ENCODE assay signal across 8 mouse cellular contexts in genomic region chr4:86884945-86885344, GRCm38 (mm10). TPM values are rescaled to one million over a fixed set of nuclear protein-coding genes. Genes with fewer than 3 reads are reported as not detected.
A peak's percentile ranks its signal among the peaks of the same experiment; 100 is the strongest.
DNase-seq lines count a peak whose midpoint lies in the region; ATAC-seq and TF ChIP-seq lines count a peak whose summit lies in the region.

No protein-coding gene starts in this region.

- 44% methylated on average over 4 of the region's 4 CpGs for WGBS in forebrain, postnatal 0 days
- 40% methylated on average over 4 of the region's 4 CpGs for WGBS in forebrain, embryonic 12.5 days

- no peak overlapping the region for H3K4me3 ChIP-seq in forebrain, postnatal 0 days (ENCODE audit: low read depth, low read length)
- H3K4me3 ChIP-seq in forebrain, embryonic 12.5 days (replicated peaks): no peak overlapping the region

- no peaks in the 10 kb centered on the region for H3K27me3 ChIP-seq in forebrain, postnatal 0 days (ENCODE audit: insufficient read depth, low read length)
- H3K27me3 ChIP-seq in forebrain, embryonic 12.5 days: no peaks in the 10 kb centered on the region

- no peaks in the 10 kb centered on the region for H3K9me3 ChIP-seq in forebrain, postnatal 0 days (ENCODE audit: low read length)
- H3K9me3 ChIP-seq in forebrain, embryonic 12.5 days: peaks cover under 1% of the 10 kb centered on the region; the same call in 1 of the 2 replicates

- H3K4me2 ChIP-seq in forebrain, postnatal 0 days (ENCODE audit: low read depth): no peak overlapping the region
- H3K4me2 ChIP-seq in forebrain, embryonic 12.5 days: no peak overlapping the region

- no peaks in the 10 kb centered on the region for H3K4me1 ChIP-seq in forebrain, postnatal 0 days (ENCODE audit: insufficient read depth)
- no peaks in the 10 kb centered on the region for H3K4me1 ChIP-seq in forebrain, embryonic 12.5 days

- no peak for ATAC-seq in forebrain, postnatal 0 days
- ATAC-seq in forebrain, embryonic 12.5 days (ENCODE audit: low FRiP score): no peak
- ATAC-seq in inflammation-experienced regulatory T-cells, adult 6 months: peak; percentile 46

- H3K36me3 ChIP-seq in forebrain, postnatal 0 days (ENCODE audit: insufficient read depth): no peaks in the 10 kb centered on the region
- H3K36me3 ChIP-seq in forebrain, embryonic 12.5 days (replicated peaks): no peaks in the 10 kb centered on the region

- H3K9ac ChIP-seq in forebrain, postnatal 0 days: no peak overlapping the region
- H3K9ac ChIP-seq in forebrain, embryonic 12.5 days: no peak overlapping the region

- peak; percentile 52 for TF ChIP-seq CTCF in forebrain, postnatal 0 days (IDR thresholded peaks at IDR 0.05; ENCODE audit: low read depth)

- no peak overlapping the region for H3K27ac ChIP-seq in forebrain, postnatal 0 days (ENCODE audit: low read depth, low read length)
- H3K27ac ChIP-seq in forebrain, embryonic 12.5 days: no peak overlapping the region

- no peak for DNase-seq in forebrain, postnatal 0 days
- peak; percentile 51 for DNase-seq in 416B (ENCODE audit: low read depth)
- DNase-seq in adrenal gland, adult 2 months: peak; percentile 36
- peak; percentile 76 for DNase-seq in lung, postnatal 36 days
- DNase-seq in thymus, postnatal 25 days: peak; percentile 59
- DNase-seq in frontal cortex, postnatal 14 days (ENCODE audit: low spot score in 2 of 2): no peak

RNA-seq across cellular contexts. Expression of gene Acer2, which starts 10.7 kb away (rescaled TPM):
- total RNA-seq in forebrain, postnatal 0 days (2014; rRNA removed): 6.5 and 9.6 TPM in 2 replicates
- 8.1 and 11.4 TPM in 2 replicates for polyA plus RNA-seq in forebrain, postnatal 0 days (2015; fragmentation: Nextera tagmentation; extraction: Ambion mirVana)
- polyA plus RNA-seq in forebrain, embryonic 12.5 days (2016; fragmentation: Nextera tagmentation; extraction: Ambion mirVana): 12.1 and 12.4 TPM in 2 replicates
- total RNA-seq in adrenal gland, adult 2 months (2021): 10 to 100 TPM; 18.5 to 18.9 TPM
- polyA plus RNA-seq in adrenal gland, adult 2 months (2012; rRNA removed): 16.2 and 17.4 TPM in 2 replicates
- polyA plus RNA-seq in inflammation-experienced regulatory T-cells, adult 6 months (2017; shearing (Covaris generic)): 1 to 10 TPM; 1.6 to 8.1 (median 6.5) TPM

RNA-seq across cellular contexts. Expression of gene Rps6, which starts 27.7 kb away (rescaled TPM):
- total RNA-seq in forebrain, postnatal 0 days (2014; rRNA removed): 1,164 and 1,444 TPM in 2 replicates
- polyA plus RNA-seq in forebrain, postnatal 0 days (2015; fragmentation: Nextera tagmentation; extraction: Ambion mirVana): 342 and 386 TPM in 2 replicates
- 508 and 518 TPM in 2 replicates for polyA plus RNA-seq in forebrain, embryonic 12.5 days (2016; fragmentation: Nextera tagmentation; extraction: Ambion mirVana)
- 1,000 to 10,000 TPM in 1 of 2 experiments, 100 to 1,000 TPM in 1; 898 to 1,005 TPM for total RNA-seq in adrenal gland, adult 2 months (2021)
- polyA plus RNA-seq in adrenal gland, adult 2 months (2012; rRNA removed): 132 and 140 TPM in 2 replicates
- 1,000 to 10,000 TPM; 1,929 to 2,891 (median 2,713) TPM for polyA plus RNA-seq in inflammation-experienced regulatory T-cells, adult 6 months (2017; shearing (Covaris generic))

Comparison
In these comparisons a context has a peak if more than half of its experiments do, and no peak if none do; other contexts are left out.
1. DNase-seq: peak in 416B (single experiment), adrenal gland, adult 2 months (single experiment), lung, postnatal 36 days (single experiment) and thymus, postnatal 25 days (single experiment); none in forebrain, postnatal 0 days (single experiment) and frontal cortex, postnatal 14 days (0 of 2).